Mouse (Mus musculus): ENCODE data around the gene Tcea2. TPM values are rescaled to one million over a fixed set of nuclear protein-coding genes. Genes with fewer than 3 reads are reported as not detected.

Gene Tcea2
- polyA plus RNA-seq (2015; fragmentation: Nextera tagmentation; extraction: Ambion mirVana) = 14.9 and 15.7 TPM in 2 replicates

DNA sequence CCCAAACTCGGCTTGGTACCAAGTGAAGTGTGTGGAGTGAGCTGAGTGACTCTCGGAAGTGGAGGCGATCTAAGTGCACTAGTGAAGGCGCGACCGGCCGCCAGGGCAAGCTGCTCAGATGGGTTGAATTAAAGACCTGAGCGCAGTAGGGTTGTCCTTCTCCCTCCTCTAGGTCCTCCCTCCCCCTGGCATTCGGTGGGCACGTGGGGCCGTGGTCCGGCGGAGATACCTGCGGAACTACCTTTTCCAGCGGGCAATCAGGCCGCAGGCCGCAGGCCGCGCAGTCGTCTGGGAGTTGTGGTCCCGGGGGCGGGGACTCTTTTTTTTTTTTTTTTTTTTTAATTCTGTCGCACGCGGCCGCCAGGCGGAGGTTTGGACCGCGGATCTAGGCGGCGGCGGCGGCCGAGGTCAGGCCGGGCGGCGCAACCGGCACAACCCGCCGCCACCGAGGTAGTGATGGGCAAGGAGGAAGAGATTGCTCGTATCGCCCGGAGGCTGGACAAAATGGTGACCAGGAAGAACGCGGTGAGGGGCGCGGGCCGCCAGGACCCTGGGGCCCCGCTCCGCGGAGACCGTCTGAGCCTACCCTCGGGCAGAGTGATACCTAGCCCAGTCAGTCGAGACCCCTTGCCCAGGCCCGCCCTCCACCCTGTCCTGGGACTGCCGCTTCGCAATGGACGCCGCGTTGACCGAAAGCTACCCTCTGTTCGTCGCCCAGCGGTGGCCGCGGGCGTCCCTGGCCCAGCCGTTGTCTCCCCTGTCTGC, at the start of gene Tcea2:
TSS of gene Tcea2 (plus strand) at position 360 of the 765 bp plus-strand sequence.
- peak within 1 kb of the TSS; percentile 71 for H3K4me3 ChIP-seq (replicated peaks)
- peaks cover 5% of the 10 kb centered on the region; the same call in 1 of the 2 replicates for H3K27me3 ChIP-seq (replicated peaks)
- H3K9ac ChIP-seq = peak within 1 kb of the TSS; percentile 83
- H3K27ac ChIP-seq = peak within 1 kb of the TSS; percentile 38; the same call in 1 of the 2 replicates
- H3K4me1 ChIP-seq (replicated peaks) = peaks cover 14% of the 10 kb centered on the region; the same call in 1 of the 2 replicates
- ATAC-seq = peak; percentile 70
- no peaks in the 10 kb centered on the region for H3K9me3 ChIP-seq
- H3K4me2 ChIP-seq (replicated peaks) = peak within 1 kb of the TSS; percentile 93
- H3K36me3 ChIP-seq = no peaks in the 10 kb centered on the region
- under 1% methylated on average over 56 of the region's 69 CpGs for whole genome bisulfite sequencing

DNA sequence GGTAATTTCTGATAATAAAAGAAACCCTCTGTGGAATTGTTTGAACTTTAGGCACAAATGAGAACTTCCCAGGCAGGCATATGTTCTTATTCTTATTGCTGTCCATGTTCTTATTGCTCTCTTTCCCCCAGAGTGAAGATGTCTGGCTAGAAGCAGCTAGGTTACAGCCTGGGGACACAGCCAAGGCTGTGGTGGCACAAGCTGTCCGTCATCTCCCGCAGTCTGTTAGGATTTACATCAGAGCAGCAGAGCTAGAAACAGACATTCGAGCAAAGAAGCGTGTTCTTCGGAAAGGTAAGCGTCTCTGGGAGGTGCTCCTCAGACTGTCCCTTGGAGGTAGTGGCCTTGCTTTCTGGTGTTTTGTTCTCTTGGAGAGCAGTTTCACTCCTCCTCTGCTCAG, 47.5 kb upstream of the Tcea2 start:
- no peaks in the 10 kb centered on the region for H3K9me3 ChIP-seq
- no peak overlapping the region for H3K4me3 ChIP-seq (replicated peaks)
- no peak overlapping the region for H3K4me2 ChIP-seq (replicated peaks)
- H3K4me1 ChIP-seq (replicated peaks) = no peaks in the 10 kb centered on the region
- 97% methylated on average over 6 of the region's 6 CpGs for WGBS
- no peak overlapping the region for H3K27ac ChIP-seq
- no peak for ATAC-seq
- no peaks in the 10 kb centered on the region for H3K27me3 ChIP-seq (replicated peaks)
- H3K9ac ChIP-seq = no peak overlapping the region
- peaks cover 31% of the 10 kb centered on the region for H3K36me3 ChIP-seq

DNA sequence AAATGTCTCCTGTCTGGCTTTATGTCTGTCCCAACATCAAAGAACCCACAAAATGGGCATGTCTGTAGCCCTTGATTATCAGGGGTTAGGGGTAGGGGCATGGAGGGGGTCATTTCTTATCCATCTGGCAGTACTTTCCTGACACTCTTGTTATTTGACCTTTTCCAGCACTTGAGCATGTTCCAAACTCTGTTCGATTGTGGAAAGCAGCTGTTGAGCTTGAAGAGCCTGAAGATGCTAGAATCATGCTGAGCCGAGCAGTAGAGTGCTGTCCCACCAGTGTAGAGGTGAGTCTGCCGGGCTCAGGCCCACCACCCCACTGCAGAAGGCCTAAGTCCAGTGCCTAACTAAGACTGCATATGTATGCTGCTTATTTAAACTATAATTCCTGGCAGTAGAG, 44.2 kb upstream of the Tcea2 start:
- H3K27me3 ChIP-seq (replicated peaks) = no peaks in the 10 kb centered on the region
- H3K9ac ChIP-seq = no peak overlapping the region
- H3K36me3 ChIP-seq = peaks cover 37% of the 10 kb centered on the region
- H3K9me3 ChIP-seq = no peaks in the 10 kb centered on the region
- 92% methylated on average over 3 of the region's 3 CpGs for WGBS
- no peaks in the 10 kb centered on the region for H3K4me1 ChIP-seq (replicated peaks)
- no peak overlapping the region for H3K4me2 ChIP-seq (replicated peaks)
- no peak for ATAC-seq
- H3K4me3 ChIP-seq (replicated peaks) = no peak overlapping the region
- no peak overlapping the region for H3K27ac ChIP-seq

GRCm38 (mm10) chr2:181644361-181644760, 35.7 kb upstream of the Tcea2 start:
- H3K9me3 ChIP-seq = no peaks in the 10 kb centered on the region
- no peak for ATAC-seq
- 94% methylated on average over 2 of the region's 2 CpGs for WGBS
- peaks cover 34% of the 10 kb centered on the region for H3K36me3 ChIP-seq
- no peak overlapping the region for H3K9ac ChIP-seq
- no peaks in the 10 kb centered on the region for H3K27me3 ChIP-seq (replicated peaks)
- no peak overlapping the region for H3K4me3 ChIP-seq (replicated peaks)
- H3K4me1 ChIP-seq (replicated peaks) = no peaks in the 10 kb centered on the region
- H3K4me2 ChIP-seq (replicated peaks) = no peak overlapping the region
- no peak overlapping the region for H3K27ac ChIP-seq

GRCm38 (mm10) chr2:181645666-181646065, 34.4 kb upstream of the Tcea2 start:
- H3K4me2 ChIP-seq (replicated peaks) = no peak overlapping the region
- no peak overlapping the region for H3K9ac ChIP-seq
- peaks cover 37% of the 10 kb centered on the region for H3K36me3 ChIP-seq
- no peak for ATAC-seq
- 92% methylated on average over 3 of the region's 3 CpGs for WGBS
- H3K4me1 ChIP-seq (replicated peaks) = no peaks in the 10 kb centered on the region
- H3K27me3 ChIP-seq (replicated peaks) = no peaks in the 10 kb centered on the region
- H3K9me3 ChIP-seq = no peaks in the 10 kb centered on the region
- H3K27ac ChIP-seq = no peak overlapping the region
- no peak overlapping the region for H3K4me3 ChIP-seq (replicated peaks)

- WGBS = 70% methylated on average over 6 of the region's 6 CpGs
Observed at GRCm38 (mm10) chr2:181646626-181647472, 33.3 kb upstream of the Tcea2 start.

GRCm38 (mm10) chr2:181648926-181649325, 31.2 kb upstream of the Tcea2 start:
- Histone ChIP-seq H3K36me3 (peaks cover 37% of the 10 kb centered on the region), H3K9me3 (no peaks in the 10 kb centered on the region), H3K4me1 (replicated peaks) (peaks cover 4% of the 10 kb centered on the region), H3K9ac (no peak overlapping the region), H3K4me3 (replicated peaks) (no peak overlapping the region), H3K4me2 (replicated peaks) (no peak overlapping the region), H3K27me3 (replicated peaks) (no peaks in the 10 kb centered on the region), H3K27ac (no peak overlapping the region)
- WGBS = 94% methylated on average over 10 of the region's 10 CpGs
- ATAC-seq = no peak

More at GRCm38 (mm10) chr2:181646626-181647472, 33.3 kb upstream of the Tcea2 start:
- no peaks in the 10 kb centered on the region for H3K27me3 ChIP-seq (replicated peaks)
- H3K27ac ChIP-seq = no peak overlapping the region
- H3K4me2 ChIP-seq (replicated peaks) = no peak overlapping the region
- no peak overlapping the region for H3K9ac ChIP-seq
- peaks cover 30% of the 10 kb centered on the region for H3K36me3 ChIP-seq
- H3K4me3 ChIP-seq (replicated peaks) = no peak overlapping the region
- ATAC-seq = peak; percentile 88
- H3K9me3 ChIP-seq = no peaks in the 10 kb centered on the region
- H3K4me1 ChIP-seq (replicated peaks) = no peaks in the 10 kb centered on the region

- H3K36me3 ChIP-seq = peaks cover 43% of the 10 kb centered on the region
- peaks cover 4% of the 10 kb centered on the region for H3K4me1 ChIP-seq (replicated peaks)
- no peaks in the 10 kb centered on the region for H3K27me3 ChIP-seq (replicated peaks)
- peak; percentile 34; the same call in 1 of the 2 replicates for ATAC-seq
- H3K9ac ChIP-seq = no peak overlapping the region
- H3K4me3 ChIP-seq (replicated peaks) = no peak overlapping the region
- no peak overlapping the region for H3K27ac ChIP-seq
- H3K4me2 ChIP-seq (replicated peaks) = no peak overlapping the region
- H3K9me3 ChIP-seq = no peaks in the 10 kb centered on the region
Observed at GRCm38 (mm10) chr2:181653065-181653464, 27.0 kb upstream of the Tcea2 start.

- peak; percentile 91 for ATAC-seq
- Histone ChIP-seq H3K4me2 (replicated peaks) (no peak overlapping the region), H3K9me3 (no peaks in the 10 kb centered on the region), H3K36me3 (peaks cover 43% of the 10 kb centered on the region), H3K9ac (no peak overlapping the region), H3K27ac (no peak overlapping the region), H3K27me3 (replicated peaks) (no peaks in the 10 kb centered on the region), H3K4me1 (replicated peaks) (peaks cover 4% of the 10 kb centered on the region), H3K4me3 (replicated peaks) (no peak overlapping the region)
- 63% methylated on average over 1 of the region's 1 CpGs for WGBS
Observed at GRCm38 (mm10) chr2:181653523-181653922, 26.6 kb upstream of the Tcea2 start.

DNA sequence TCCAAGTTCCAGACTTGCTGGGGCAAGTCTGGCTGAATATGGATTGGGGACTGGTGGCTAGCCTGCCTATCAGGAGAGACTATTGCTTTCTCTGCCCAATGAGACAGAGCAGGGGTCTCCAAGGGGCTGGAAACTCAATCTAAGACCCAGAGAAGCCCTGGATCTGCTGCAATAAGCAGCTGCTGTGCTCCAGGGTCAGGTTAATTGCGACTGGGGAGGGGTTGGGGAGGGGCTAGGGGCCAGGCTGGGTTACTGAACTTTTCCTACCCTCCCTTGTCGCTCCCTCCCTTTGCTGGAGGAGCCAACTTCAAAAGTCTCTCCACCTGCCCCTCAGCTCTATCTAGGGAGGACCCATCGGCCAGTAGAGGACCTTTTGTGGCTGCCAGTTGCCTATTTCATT, 23.4 kb upstream of the Tcea2 start, which contains the start of gene Gm29797:
TSS of gene Gm29797 (plus strand) at position 301 of the 400 bp plus-strand sequence.
- H3K4me2 ChIP-seq (replicated peaks) = no peak within 1 kb of the TSS
- H3K4me1 ChIP-seq (replicated peaks) = peaks cover 4% of the 10 kb centered on the region
- no peaks in the 10 kb centered on the region; the same call in 1 of the 2 replicates for H3K27me3 ChIP-seq (replicated peaks)
- H3K9ac ChIP-seq = no peak within 1 kb of the TSS
- no peak within 1 kb of the TSS for H3K4me3 ChIP-seq (replicated peaks)
- 74% methylated on average over 3 of the region's 3 CpGs for WGBS
- H3K9me3 ChIP-seq = no peaks in the 10 kb centered on the region
- no peak within 1 kb of the TSS for H3K27ac ChIP-seq
- no peak for ATAC-seq
- peaks cover 28% of the 10 kb centered on the region for H3K36me3 ChIP-seq

DNA sequence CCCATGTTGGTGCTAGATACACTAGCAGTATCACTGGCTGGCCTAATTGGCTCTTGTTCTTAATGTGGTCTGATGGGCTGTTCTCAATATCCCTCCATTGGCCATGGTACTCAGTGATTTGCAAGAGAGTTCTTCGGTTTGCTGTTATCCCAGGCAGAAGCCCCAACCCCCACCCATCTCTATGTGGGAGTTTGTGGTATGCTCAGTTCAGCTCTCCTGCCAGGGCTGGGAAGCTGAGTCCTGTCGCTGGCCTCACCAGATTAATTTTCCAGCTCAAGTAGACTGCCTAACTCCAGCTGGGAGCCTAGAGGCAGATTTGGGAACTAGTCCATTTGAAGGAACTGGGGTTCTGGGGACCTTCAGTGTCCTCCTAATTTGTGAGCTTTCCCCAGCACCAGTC, 22.7 kb upstream of the Tcea2 start:
- Histone ChIP-seq H3K36me3 (peaks cover 23% of the 10 kb centered on the region), H3K9ac (no peak overlapping the region), H3K27ac (no peak overlapping the region), H3K4me2 (replicated peaks) (no peak overlapping the region), H3K4me1 (replicated peaks) (peaks cover 4% of the 10 kb centered on the region), H3K4me3 (replicated peaks) (no peak overlapping the region), H3K27me3 (replicated peaks) (no peaks in the 10 kb centered on the region; the same call in 1 of the 2 replicates), H3K9me3 (no peaks in the 10 kb centered on the region)
- ATAC-seq = no peak
- WGBS = 74% methylated on average over 2 of the region's 2 CpGs

- peaks cover 17% of the 10 kb centered on the region for H3K36me3 ChIP-seq
- H3K4me2 ChIP-seq (replicated peaks) = no peak overlapping the region
- 85% methylated on average over 7 of the region's 7 CpGs for WGBS
- H3K9ac ChIP-seq = no peak overlapping the region
- H3K4me3 ChIP-seq (replicated peaks) = no peak overlapping the region
- no peaks in the 10 kb centered on the region for H3K9me3 ChIP-seq
- H3K27me3 ChIP-seq (replicated peaks) = no peaks in the 10 kb centered on the region; the same call in 1 of the 2 replicates
- H3K4me1 ChIP-seq (replicated peaks) = peaks cover 4% of the 10 kb centered on the region
- ATAC-seq = no peak
- no peak overlapping the region for H3K27ac ChIP-seq
Observed at GRCm38 (mm10) chr2:181658528-181658927, 21.6 kb upstream of the Tcea2 start.

Measured in intestine, embryonic 15.5 days (tissue).